Mouse (Mus musculus) embryonic facial prominence, embryonic 13.5 days (tissue): ENCODE measurements around the gene Hipk2. TPM values are rescaled to one million over a fixed set of nuclear protein-coding genes. Genes with fewer than 3 reads are reported as not detected.

Experiments
- ATAC-seq: fragments of 200-750 bp; cut with Nextera tagmentation; 2 replicates; pipeline ENCODE4 v1.8.0; 2017; ENCODE audit warnings: low read depth; ENCODE audit not compliant: insufficient number of reproducible peaks, insufficient read depth, low FRiP score, low TSS enrichment
- H3K27ac ChIP-seq: fragments of 300-500 bp; sonication (generic); 2 replicates; pipeline ENCODE4 v1.5.1; 2015; ENCODE audit warnings: moderate library complexity, mild to moderate bottlenecking, inconsistent platforms
- H3K27me3 ChIP-seq: fragments of 300-500 bp; sonication (generic); 2 replicates; pipeline ENCODE4 v1.6.1; 2015; ENCODE audit warnings: mild to moderate bottlenecking, inconsistent platforms
- H3K36me3 ChIP-seq: fragments of 300-500 bp; sonication (generic); 2 replicates; pipeline ENCODE4 v1.6.1; 2015; ENCODE audit warnings: mild to moderate bottlenecking, inconsistent platforms
- H3K4me1 ChIP-seq: fragments of 300-500 bp; sonication (generic); 2 replicates; pipeline ENCODE4 v1.6.1; 2015; ENCODE audit warnings: inconsistent platforms
- H3K4me2 ChIP-seq: fragments of 300-500 bp; sonication (generic); 2 replicates; pipeline ENCODE4 v1.6.1; 2015; ENCODE audit warnings: moderate library complexity, mild to moderate bottlenecking, inconsistent platforms
- H3K4me3 ChIP-seq: fragments of 300-500 bp; sonication (generic); 2 replicates; pipeline ENCODE4 v1.5.1; 2015; ENCODE audit warnings: mild to moderate bottlenecking, inconsistent platforms
- H3K9ac ChIP-seq: fragments of 300-500 bp; sonication (generic); 2 replicates; pipeline ENCODE4 v1.6.1; 2015; ENCODE audit warnings: mild to moderate bottlenecking, inconsistent platforms
- H3K9me3 ChIP-seq: fragments of 300-500 bp; sonication (generic); 2 replicates; pipeline ENCODE4 v1.6.1; 2016; ENCODE audit warnings: inconsistent platforms
- WGBS: fragments of 180-500 bp; shearing (Covaris S2); methylation state at CpG from one replicate; pipeline ENCODE4 v1.1.7; 2015; ENCODE audit warnings: mixed read lengths; 5-methylcytosine and 5-hydroxymethylcytosine counted together
- polyA plus RNA-seq: library from polyadenylated mRNA; unstranded; fragments of >200 nt; fragmentation: Nextera tagmentation; extraction: Ambion mirVana; gene quantifications from 2 replicates; pipeline ENCODE4 v1.2.1, GENCODE M21; 2015

Gene Hipk2
- polyA plus RNA-seq, 1 experiment from 2014 or later = 16.2 TPM

DNA sequence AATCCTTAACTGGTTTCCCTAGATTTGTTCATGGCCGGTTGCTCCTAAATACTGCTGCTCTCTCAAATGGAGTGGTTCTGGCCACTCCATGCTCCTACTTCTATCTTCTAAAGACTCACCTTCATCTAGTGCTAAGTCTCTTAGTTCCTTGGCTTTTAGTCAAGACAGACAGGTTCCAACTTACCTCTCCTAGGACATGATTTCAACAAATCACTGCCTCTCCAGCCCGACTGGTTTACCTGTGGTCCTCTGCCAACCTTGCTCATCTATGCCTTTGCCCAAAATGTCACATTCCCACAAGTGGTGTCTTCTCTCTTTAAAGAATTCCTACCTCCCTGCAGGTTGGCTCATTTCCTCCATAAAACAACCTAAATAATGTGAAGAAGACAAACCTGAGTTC lies 1.7 kb upstream of the Hipk2 start:
- Histone ChIP-seq H3K27me3 (peaks cover 4% of the 10 kb centered on the region; the same call in 1 of the 2 replicates), H3K4me2 (no peak overlapping the region), H3K27ac (no peak overlapping the region), H3K4me3 (no peak overlapping the region), H3K36me3 (no peaks in the 10 kb centered on the region), H3K9ac (no peak overlapping the region), H3K9me3 (no peaks in the 10 kb centered on the region), H3K4me1 (peaks cover 14% of the 10 kb centered on the region)
- no peak for ATAC-seq
- 86% methylated on average over 2 of the region's 2 CpGs for WGBS

GRCm38 (mm10) chr6:38875258-38876070 lies 501 bp downstream of the Hipk2 start, which contains the start of gene Tbxas1:
Gene Tbxas1 (plus strand): TSS chr6:38875404.
- WGBS = 1% methylated on average over 66 of the region's 77 CpGs
- Histone ChIP-seq H3K4me2 (peak within 1 kb of the TSS; percentile 60), H3K4me3 (peak within 1 kb of the TSS; percentile 98), H3K9ac (peak within 1 kb of the TSS; percentile 99), H3K9me3 (no peaks in the 10 kb centered on the region), H3K36me3 (no peaks in the 10 kb centered on the region), H3K27me3 (peaks cover 4% of the 10 kb centered on the region; the same call in 1 of the 2 replicates), H3K4me1 (peaks cover 22% of the 10 kb centered on the region), H3K27ac (peak within 1 kb of the TSS; percentile 94)
- ATAC-seq = peak; percentile 7; the same call in 1 of the 2 replicates

GRCm38 (mm10) chr6:38874565-38875257 lies 1.3 kb downstream of the Hipk2 start:
- peaks cover 4% of the 10 kb centered on the region; the same call in 1 of the 2 replicates for H3K27me3 ChIP-seq
- ATAC-seq = no peak
- peak overlapping the region; percentile 94 for H3K27ac ChIP-seq
- H3K36me3 ChIP-seq = no peaks in the 10 kb centered on the region
- H3K4me1 ChIP-seq = peaks cover 27% of the 10 kb centered on the region
- peak overlapping the region; percentile 60 for H3K4me2 ChIP-seq
- H3K4me3 ChIP-seq = peak overlapping the region; percentile 98
- peak overlapping the region; percentile 99 for H3K9ac ChIP-seq
- under 1% methylated on average over 23 of the region's 23 CpGs for WGBS
- no peaks in the 10 kb centered on the region for H3K9me3 ChIP-seq

DNA sequence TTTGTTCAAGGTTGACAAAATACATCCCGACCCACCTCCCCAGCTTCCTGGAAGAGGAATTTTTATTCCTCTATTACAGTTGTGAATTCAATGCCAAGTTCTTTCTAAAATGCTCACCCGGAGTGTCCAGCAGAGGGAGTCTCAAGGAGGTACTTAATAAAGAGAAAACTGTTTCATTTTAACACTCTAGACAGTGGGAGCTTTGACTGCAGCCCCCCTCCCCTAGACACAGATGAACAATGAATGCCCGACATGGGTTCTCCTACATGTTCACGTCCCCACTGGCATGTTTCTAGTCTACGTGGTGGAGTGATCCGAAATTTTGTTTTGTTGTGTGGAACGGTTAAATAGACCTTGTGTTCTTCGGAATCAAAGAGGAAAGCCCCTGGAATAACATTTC lies 1.9 kb downstream of the Hipk2 start:
- Histone ChIP-seq H3K27ac (peak overlapping the region; percentile 94; the same call in 1 of the 2 replicates), H3K4me2 (peak overlapping the region; percentile 60), H3K9me3 (no peaks in the 10 kb centered on the region), H3K4me1 (peaks cover 27% of the 10 kb centered on the region), H3K4me3 (peak overlapping the region; percentile 98), H3K36me3 (no peaks in the 10 kb centered on the region), H3K27me3 (peaks cover 4% of the 10 kb centered on the region; the same call in 1 of the 2 replicates), H3K9ac (peak overlapping the region; percentile 99)
- no peak for ATAC-seq
- 7% methylated on average over 8 of the region's 8 CpGs for WGBS

- 75% methylated on average over 1 of the region's 1 CpGs for WGBS
- no peak for ATAC-seq
- H3K27me3 ChIP-seq = no peaks in the 10 kb centered on the region; the same call in 1 of the 2 replicates
- 0 out of 2 replicates have a peak overlapping the region, but pooled peaks have one; percentile 99 for H3K9ac ChIP-seq
- no peak overlapping the region for H3K27ac ChIP-seq
- H3K36me3 ChIP-seq = no peaks in the 10 kb centered on the region
- peak overlapping the region; percentile 60 for H3K4me2 ChIP-seq
- peak overlapping the region; percentile 98; the same call in 1 of the 2 replicates for H3K4me3 ChIP-seq
- no peaks in the 10 kb centered on the region for H3K9me3 ChIP-seq
- H3K4me1 ChIP-seq = peaks cover 27% of the 10 kb centered on the region
Measured at GRCm38 (mm10) chr6:38873316-38873715, 2.6 kb downstream of the Hipk2 start.

DNA sequence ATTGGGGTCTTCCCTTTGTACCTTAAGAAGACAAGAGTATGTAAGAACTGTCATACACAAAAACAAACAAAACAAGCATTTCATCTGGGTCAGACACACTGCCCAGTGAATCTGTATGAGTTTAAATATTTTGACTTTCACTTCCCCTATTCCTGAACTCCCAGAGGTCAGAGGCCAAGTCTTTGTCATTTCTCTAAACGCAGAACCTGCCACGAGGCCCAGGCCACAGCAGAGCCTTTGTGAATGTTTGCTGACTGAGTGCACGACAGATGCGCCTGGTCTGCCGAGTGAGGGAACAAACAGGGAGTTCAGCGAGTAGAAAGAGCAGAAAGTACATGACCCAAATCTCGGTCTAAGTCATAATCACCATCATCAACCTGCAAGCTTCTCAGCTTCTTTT lies 4.9 kb downstream of the Hipk2 start:
- Histone ChIP-seq H3K36me3 (no peaks in the 10 kb centered on the region), H3K27ac (no peak overlapping the region), H3K9me3 (no peaks in the 10 kb centered on the region), H3K27me3 (no peaks in the 10 kb centered on the region), H3K4me1 (peaks cover 30% of the 10 kb centered on the region), H3K4me3 (no peak overlapping the region), H3K9ac (no peak overlapping the region), H3K4me2 (no peak overlapping the region)
- no peak for ATAC-seq
- 26% methylated on average over 7 of the region's 7 CpGs for WGBS

DNA sequence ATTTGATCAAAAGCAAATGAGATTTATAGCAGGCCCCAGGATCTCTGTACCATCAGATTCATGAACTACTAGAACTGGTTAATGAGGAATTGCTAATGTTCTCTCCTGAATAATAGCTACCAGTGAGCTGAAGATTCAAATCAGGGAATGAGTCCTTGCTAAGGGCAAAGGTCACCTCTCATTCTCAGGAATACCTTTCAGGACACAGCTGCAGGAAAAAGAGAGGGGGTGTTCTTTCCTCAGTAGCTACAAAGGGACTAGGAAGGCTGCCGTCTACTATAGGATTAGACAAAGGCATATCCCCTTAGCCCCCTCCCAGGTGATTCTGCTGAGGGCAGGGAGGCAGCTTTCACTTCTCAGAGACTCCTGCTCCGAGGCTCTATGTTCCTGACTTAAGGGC lies 5.9 kb downstream of the Hipk2 start:
- H3K36me3 ChIP-seq = no peaks in the 10 kb centered on the region
- no peak overlapping the region for H3K27ac ChIP-seq
- no peak overlapping the region for H3K4me3 ChIP-seq
- H3K4me1 ChIP-seq = peaks cover 36% of the 10 kb centered on the region
- no peaks in the 10 kb centered on the region for H3K9me3 ChIP-seq
- WGBS = 30% methylated on average over 2 of the region's 2 CpGs
- no peak for ATAC-seq
- no peak overlapping the region for H3K4me2 ChIP-seq
- no peak overlapping the region for H3K9ac ChIP-seq
- H3K27me3 ChIP-seq = no peaks in the 10 kb centered on the region

GRCm38 (mm10) chr6:38868974-38869373 lies 7.0 kb downstream of the Hipk2 start:
- 72% methylated on average over 1 of the region's 1 CpGs for WGBS
- H3K4me1 ChIP-seq = peaks cover 39% of the 10 kb centered on the region
- ATAC-seq = no peak
- H3K36me3 ChIP-seq = no peaks in the 10 kb centered on the region
- H3K9ac ChIP-seq = no peak overlapping the region
- H3K4me3 ChIP-seq = no peak overlapping the region
- no peaks in the 10 kb centered on the region for H3K9me3 ChIP-seq
- no peaks in the 10 kb centered on the region for H3K27me3 ChIP-seq
- H3K4me2 ChIP-seq = no peak overlapping the region
- no peak overlapping the region for H3K27ac ChIP-seq

DNA sequence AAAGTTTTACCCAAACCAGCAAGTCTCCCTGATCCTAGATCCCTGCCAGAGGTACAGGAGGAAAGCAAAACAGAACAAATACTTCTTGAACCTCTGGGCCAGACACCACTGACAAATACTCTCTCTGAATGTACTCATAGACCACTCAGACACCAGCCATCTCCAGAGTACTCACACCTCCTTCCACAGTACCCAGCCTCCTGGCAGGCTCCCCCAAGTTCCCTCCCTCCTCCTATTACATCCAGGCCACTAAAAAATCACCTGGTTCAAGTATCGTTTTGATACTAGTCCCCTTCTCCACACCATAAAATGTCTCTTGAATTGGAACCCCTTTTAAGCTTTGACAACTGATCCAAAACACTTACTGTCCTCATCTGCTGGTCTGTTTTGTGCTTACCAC lies 8.7 kb downstream of the Hipk2 start:
- H3K4me3 ChIP-seq = no peak overlapping the region
- H3K9ac ChIP-seq = no peak overlapping the region
- H3K36me3 ChIP-seq = no peaks in the 10 kb centered on the region
- WGBS = 44% methylated on average over 1 of the region's 1 CpGs
- no peak overlapping the region for H3K4me2 ChIP-seq
- no peaks in the 10 kb centered on the region for H3K9me3 ChIP-seq
- H3K4me1 ChIP-seq = peaks cover 27% of the 10 kb centered on the region
- no peaks in the 10 kb centered on the region for H3K27me3 ChIP-seq
- no peak overlapping the region for H3K27ac ChIP-seq
- ATAC-seq = no peak

- peaks cover 25% of the 10 kb centered on the region for H3K4me1 ChIP-seq
- H3K4me2 ChIP-seq = no peak overlapping the region
- H3K9ac ChIP-seq = no peak overlapping the region
- no peaks in the 10 kb centered on the region for H3K9me3 ChIP-seq
- WGBS = 65% methylated on average over 2 of the region's 2 CpGs
- H3K4me3 ChIP-seq = no peak overlapping the region
- no peak for ATAC-seq
- no peaks in the 10 kb centered on the region for H3K36me3 ChIP-seq
- no peak overlapping the region for H3K27ac ChIP-seq
- H3K27me3 ChIP-seq = no peaks in the 10 kb centered on the region
Measured at GRCm38 (mm10) chr6:38866761-38867160, 9.2 kb downstream of the Hipk2 start.

GRCm38 (mm10) chr6:38866357-38866756 lies 9.6 kb downstream of the Hipk2 start:
- H3K4me3 ChIP-seq = no peak overlapping the region
- WGBS = 73% methylated on average over 1 of the region's 1 CpGs
- peaks cover 20% of the 10 kb centered on the region for H3K4me1 ChIP-seq
- H3K27me3 ChIP-seq = no peaks in the 10 kb centered on the region
- no peak for ATAC-seq
- H3K9me3 ChIP-seq = no peaks in the 10 kb centered on the region
- no peaks in the 10 kb centered on the region for H3K36me3 ChIP-seq
- no peak overlapping the region for H3K9ac ChIP-seq
- H3K4me2 ChIP-seq = no peak overlapping the region
- no peak overlapping the region for H3K27ac ChIP-seq

DNA sequence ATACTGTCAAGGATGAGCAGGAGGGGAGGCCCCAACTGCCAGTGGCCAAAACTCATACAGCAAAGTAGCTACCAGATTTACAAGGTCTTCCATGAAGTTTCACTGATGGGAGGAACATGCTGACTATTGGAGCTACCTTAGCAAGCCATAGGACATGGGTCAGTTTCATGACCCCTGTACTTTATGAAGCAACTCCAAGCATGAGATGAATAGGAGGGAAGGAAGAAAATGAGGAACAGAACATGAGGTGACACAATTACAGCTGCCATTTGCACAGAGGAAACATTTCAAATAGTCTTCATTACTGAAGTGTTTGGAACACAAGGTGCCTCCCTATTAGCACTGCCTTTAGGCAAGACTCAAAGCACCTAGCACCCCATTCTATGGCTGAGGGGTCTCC lies 10.2 kb downstream of the Hipk2 start:
- peaks cover 20% of the 10 kb centered on the region for H3K4me1 ChIP-seq
- no peaks in the 10 kb centered on the region for H3K27me3 ChIP-seq
- H3K36me3 ChIP-seq = no peaks in the 10 kb centered on the region
- no peak overlapping the region for H3K4me2 ChIP-seq
- H3K9ac ChIP-seq = no peak overlapping the region
- no peak overlapping the region for H3K4me3 ChIP-seq
- no peak for ATAC-seq
- no peaks in the 10 kb centered on the region for H3K9me3 ChIP-seq
- no peak overlapping the region for H3K27ac ChIP-seq
